Mouse (Mus musculus): ENCODE measurements around the gene Bdh1. TPM values are rescaled to one million over a fixed set of nuclear protein-coding genes. Genes with fewer than 3 reads are reported as not detected.

Bdh1 gene
- polyA plus RNA-seq, 1 experiment from 2014 or later = 17.0 TPM

DNA sequence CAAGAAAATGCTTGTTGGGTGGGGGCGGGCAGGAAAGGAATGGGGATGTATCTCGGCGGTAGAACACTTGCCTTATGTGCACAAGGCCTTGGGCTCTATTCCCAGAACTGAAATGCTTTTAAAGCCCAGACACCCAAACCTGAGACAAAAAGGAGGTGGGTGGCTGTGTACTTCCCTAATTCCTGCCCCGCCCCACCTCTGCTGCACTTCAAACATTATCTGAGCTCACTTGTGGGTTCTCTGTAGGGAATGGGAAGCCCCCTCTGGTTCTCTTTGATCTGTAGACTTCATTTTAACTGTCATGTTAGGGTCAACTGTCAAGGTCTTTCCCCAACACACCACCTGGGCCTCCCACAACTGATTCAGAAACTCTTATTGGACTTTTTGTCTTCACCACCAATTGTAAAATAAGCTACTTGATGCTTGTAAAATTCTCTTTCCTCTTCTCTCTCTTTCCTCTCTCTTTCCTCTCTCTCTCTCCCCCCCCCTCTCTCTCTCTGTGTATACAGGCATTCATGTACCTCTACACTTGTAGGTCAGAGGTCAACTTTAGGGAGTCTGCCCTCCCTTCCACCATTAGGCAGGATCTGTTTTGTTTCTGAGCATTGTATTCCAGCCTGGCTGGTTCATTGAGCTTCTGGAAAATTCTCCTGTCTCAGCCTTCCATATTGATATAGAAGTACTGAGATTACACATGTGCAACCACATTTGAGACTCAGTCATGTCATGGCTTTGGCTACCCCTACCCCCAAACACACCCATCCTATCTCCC lies 2.5 kb downstream of the Bdh1 start:
- no peak overlapping the region for H3K9ac ChIP-seq (ENCODE audit: low read length)
- no peaks in the 10 kb centered on the region for H3K36me3 ChIP-seq (ENCODE audit: control insufficient read depth, insufficient read depth)
- WGBS = 82% methylated on average over 4 of the region's 4 CpGs
- no peak overlapping the region for H3K4me3 ChIP-seq (ENCODE audit: low read length)
- H3K4me2 ChIP-seq (ENCODE audit: low read depth, low read length) = no peak overlapping the region
- H3K27ac ChIP-seq (ENCODE audit: low read length) = no peak overlapping the region
- H3K27me3 ChIP-seq (ENCODE audit: control insufficient read depth, insufficient read depth, low read length) = peaks cover 21% of the 10 kb centered on the region
- ATAC-seq (replicated peaks; ENCODE audit: extremely low read depth, insufficient read depth, low FRiP score) = no peak
- H3K9me3 ChIP-seq (replicated peaks; ENCODE audit: control insufficient read depth, low read length) = no peaks in the 10 kb centered on the region
- H3K4me1 ChIP-seq (ENCODE audit: control insufficient read depth, insufficient read depth, low read length) = peaks cover 10% of the 10 kb centered on the region; the same call in 1 of the 2 replicates

- Histone ChIP-seq H3K9ac (ENCODE audit: low read length) (no peak overlapping the region), H3K4me3 (ENCODE audit: low read length) (no peak overlapping the region), H3K36me3 (ENCODE audit: control insufficient read depth, insufficient read depth) (no peaks in the 10 kb centered on the region), H3K27ac (ENCODE audit: low read length) (no peak overlapping the region), H3K9me3 (replicated peaks; ENCODE audit: control insufficient read depth, low read length) (no peaks in the 10 kb centered on the region), H3K4me1 (ENCODE audit: control insufficient read depth, insufficient read depth, low read length) (peaks cover 15% of the 10 kb centered on the region), H3K27me3 (ENCODE audit: control insufficient read depth, insufficient read depth, low read length) (peaks cover 22% of the 10 kb centered on the region), H3K4me2 (ENCODE audit: low read depth, low read length) (no peak overlapping the region)
- WGBS = 3% methylated on average over 4 of the region's 4 CpGs
- no peak for ATAC-seq (replicated peaks; ENCODE audit: extremely low read depth, insufficient read depth, low FRiP score)
Observed at GRCm38 (mm10) chr16:31425508-31425907, 3.4 kb downstream of the Bdh1 start.

DNA sequence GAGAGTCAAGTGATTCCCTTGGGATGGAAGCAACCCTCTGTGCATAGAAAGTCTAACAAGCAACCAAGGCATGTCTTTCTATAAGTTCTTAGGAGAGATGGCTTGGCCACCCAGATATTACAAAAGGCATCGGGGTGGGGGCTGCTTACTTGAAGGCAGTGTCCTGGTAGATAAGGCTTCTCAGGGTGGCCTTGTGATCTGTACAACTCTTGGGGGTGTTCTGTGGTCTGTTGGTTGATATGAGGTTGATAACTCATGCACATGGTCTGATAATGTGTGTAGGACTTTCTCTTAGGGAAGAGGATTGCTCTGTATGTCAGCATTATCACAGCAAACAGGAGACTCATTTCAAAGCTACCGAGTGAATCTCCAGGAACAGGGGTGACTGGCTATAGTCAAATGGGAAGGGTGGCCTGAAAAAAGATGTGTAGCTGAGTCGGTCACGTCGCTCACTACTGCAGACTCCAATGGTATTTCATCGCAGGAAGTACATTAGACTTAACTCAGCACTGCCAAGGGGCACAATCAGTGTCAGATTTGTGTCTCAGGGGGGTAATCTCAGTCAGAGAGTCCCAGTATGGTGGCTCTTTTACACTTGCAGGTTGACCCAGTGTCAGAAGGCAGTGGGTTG lies 4.5 kb downstream of the Bdh1 start:
- WGBS = 76% methylated on average over 6 of the region's 6 CpGs
- Histone ChIP-seq H3K4me3 (ENCODE audit: low read length) (no peak overlapping the region), H3K27me3 (ENCODE audit: control insufficient read depth, insufficient read depth, low read length) (peaks cover 23% of the 10 kb centered on the region), H3K9me3 (replicated peaks; ENCODE audit: control insufficient read depth, low read length) (no peaks in the 10 kb centered on the region), H3K4me2 (ENCODE audit: low read depth, low read length) (no peak overlapping the region), H3K4me1 (ENCODE audit: control insufficient read depth, insufficient read depth, low read length) (peaks cover 15% of the 10 kb centered on the region), H3K9ac (ENCODE audit: low read length) (no peak overlapping the region), H3K27ac (ENCODE audit: low read length) (no peak overlapping the region), H3K36me3 (ENCODE audit: control insufficient read depth, insufficient read depth) (no peaks in the 10 kb centered on the region)
- no peak for ATAC-seq (replicated peaks; ENCODE audit: extremely low read depth, insufficient read depth, low FRiP score)

- Histone ChIP-seq H3K36me3 (ENCODE audit: control insufficient read depth, insufficient read depth) (no peaks in the 10 kb centered on the region), H3K4me1 (ENCODE audit: control insufficient read depth, insufficient read depth, low read length) (peaks cover 15% of the 10 kb centered on the region), H3K4me3 (ENCODE audit: low read length) (peak overlapping the region; percentile 54), H3K4me2 (ENCODE audit: low read depth, low read length) (peak overlapping the region; percentile 88), H3K27ac (ENCODE audit: low read length) (no peak overlapping the region), H3K9ac (ENCODE audit: low read length) (peak overlapping the region; percentile 68), H3K9me3 (replicated peaks; ENCODE audit: control insufficient read depth, low read length) (no peaks in the 10 kb centered on the region), H3K27me3 (ENCODE audit: control insufficient read depth, insufficient read depth, low read length) (peaks cover 23% of the 10 kb centered on the region)
- no peak for ATAC-seq (replicated peaks; ENCODE audit: extremely low read depth, insufficient read depth, low FRiP score)
- 5% methylated on average over 11 of the region's 11 CpGs for WGBS
Observed at GRCm38 (mm10) chr16:31428335-31428674, 6.2 kb downstream of the Bdh1 start.

DNA sequence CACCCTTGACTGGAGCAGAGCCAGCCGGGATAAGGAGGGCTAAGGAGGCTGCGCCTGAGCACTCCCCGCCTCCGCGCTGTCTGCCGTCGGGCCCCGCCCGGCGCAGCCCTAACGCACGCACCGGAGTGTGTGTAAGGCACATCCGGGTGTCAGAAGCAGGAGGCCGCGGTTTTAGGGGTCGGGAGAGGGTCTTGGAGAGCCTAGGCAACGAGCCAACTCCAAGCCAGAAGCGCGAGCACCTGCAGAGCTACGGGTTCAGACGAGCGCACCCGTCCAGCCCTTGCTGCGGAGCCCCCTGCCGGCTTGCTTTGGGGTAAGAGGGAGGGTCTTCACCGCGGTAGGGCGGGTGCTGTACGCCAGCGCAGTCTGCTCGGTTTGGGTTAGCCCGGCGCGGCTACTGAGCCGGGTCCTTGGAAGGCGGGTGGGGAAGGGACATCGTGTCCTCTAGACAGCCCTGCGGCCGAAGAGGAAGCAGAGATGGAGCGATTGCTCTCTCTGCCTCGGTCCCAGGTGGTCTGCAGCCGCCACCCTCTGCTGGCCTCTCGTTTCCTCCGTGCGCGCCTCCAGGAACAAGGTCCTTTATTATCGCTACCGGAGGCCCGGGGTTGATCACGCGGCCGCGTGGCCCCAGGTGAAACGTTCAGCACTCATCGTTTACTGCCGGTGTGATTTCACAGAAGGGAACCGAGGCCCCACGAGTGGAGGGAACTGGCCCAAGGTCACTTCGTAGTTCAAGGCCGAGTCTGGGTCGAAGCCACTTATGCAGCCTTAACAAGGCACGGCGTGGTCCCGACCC lies 6.8 kb downstream of the Bdh1 start:
- Histone ChIP-seq H3K27ac (ENCODE audit: low read length) (0 out of 2 replicates have a peak overlapping the region, but pooled peaks have one; percentile 0), H3K4me3 (ENCODE audit: low read length) (peak overlapping the region; percentile 54), H3K9me3 (replicated peaks; ENCODE audit: control insufficient read depth, low read length) (no peaks in the 10 kb centered on the region), H3K4me1 (ENCODE audit: control insufficient read depth, insufficient read depth, low read length) (peaks cover 15% of the 10 kb centered on the region), H3K27me3 (ENCODE audit: control insufficient read depth, insufficient read depth, low read length) (peaks cover 23% of the 10 kb centered on the region), H3K9ac (ENCODE audit: low read length) (peak overlapping the region; percentile 68), H3K4me2 (ENCODE audit: low read depth, low read length) (peak overlapping the region; percentile 88), H3K36me3 (ENCODE audit: control insufficient read depth, insufficient read depth) (no peaks in the 10 kb centered on the region)
- under 1% methylated on average over 65 of the region's 65 CpGs for WGBS
- ATAC-seq (replicated peaks; ENCODE audit: extremely low read depth, insufficient read depth, low FRiP score) = peak; percentile 39

- Histone ChIP-seq H3K36me3 (ENCODE audit: control insufficient read depth, insufficient read depth) (no peaks in the 10 kb centered on the region), H3K4me3 (ENCODE audit: low read length) (peak overlapping the region; percentile 54), H3K4me2 (ENCODE audit: low read depth, low read length) (peak overlapping the region; percentile 88), H3K9ac (ENCODE audit: low read length) (peak overlapping the region; percentile 68), H3K27ac (ENCODE audit: low read length) (0 out of 2 replicates have a peak overlapping the region, but pooled peaks have one; percentile 0), H3K27me3 (ENCODE audit: control insufficient read depth, insufficient read depth, low read length) (peaks cover 23% of the 10 kb centered on the region), H3K9me3 (replicated peaks; ENCODE audit: control insufficient read depth, low read length) (no peaks in the 10 kb centered on the region), H3K4me1 (ENCODE audit: control insufficient read depth, insufficient read depth, low read length) (peaks cover 15% of the 10 kb centered on the region)
- ATAC-seq (replicated peaks; ENCODE audit: extremely low read depth, insufficient read depth, low FRiP score) = peak; percentile 97
- WGBS = under 1% methylated on average over 49 of the region's 49 CpGs
Observed at GRCm38 (mm10) chr16:31429471-31430155, 7.5 kb downstream of the Bdh1 start.

DNA sequence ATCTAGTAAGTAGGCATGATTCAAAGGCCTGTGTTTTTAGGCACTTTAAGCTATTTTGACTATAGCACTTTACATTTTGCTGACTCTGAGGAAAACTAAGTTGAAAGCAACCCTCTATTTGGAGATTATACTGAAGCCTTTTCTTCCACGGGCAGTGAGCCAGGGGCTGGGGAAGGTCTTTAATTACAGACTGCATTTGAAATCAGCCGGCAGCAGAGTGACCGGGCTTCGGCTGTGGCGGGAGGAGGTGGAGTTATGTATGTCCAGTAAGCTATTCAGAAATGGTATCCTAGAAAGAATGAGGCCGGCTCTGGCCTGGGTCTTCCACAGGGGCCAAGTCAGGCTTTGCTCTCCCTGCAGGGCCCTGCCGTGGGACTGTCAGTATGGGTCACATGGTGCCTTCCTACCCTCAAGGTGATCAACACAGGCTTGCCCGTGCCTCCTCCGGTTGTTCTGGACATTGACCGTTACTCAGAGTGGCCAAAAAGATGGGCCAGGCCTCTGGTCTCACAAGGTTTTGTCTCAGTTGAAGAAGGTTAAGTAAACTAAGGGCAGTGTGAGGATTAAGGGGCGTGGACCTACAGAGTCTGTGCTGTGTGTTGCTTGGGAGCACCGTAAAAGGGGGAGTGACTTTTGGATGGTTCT lies 11.5 kb downstream of the Bdh1 start:
- H3K27ac ChIP-seq (ENCODE audit: low read length) = no peak overlapping the region
- peaks cover 12% of the 10 kb centered on the region for H3K4me1 ChIP-seq (ENCODE audit: control insufficient read depth, insufficient read depth, low read length)
- no peaks in the 10 kb centered on the region for H3K9me3 ChIP-seq (replicated peaks; ENCODE audit: control insufficient read depth, low read length)
- no peak for ATAC-seq (replicated peaks; ENCODE audit: extremely low read depth, insufficient read depth, low FRiP score)
- H3K4me3 ChIP-seq (ENCODE audit: low read length) = no peak overlapping the region
- 69% methylated on average over 12 of the region's 12 CpGs for WGBS
- peaks cover 7% of the 10 kb centered on the region for H3K27me3 ChIP-seq (ENCODE audit: control insufficient read depth, insufficient read depth, low read length)
- no peaks in the 10 kb centered on the region for H3K36me3 ChIP-seq (ENCODE audit: control insufficient read depth, insufficient read depth)
- H3K9ac ChIP-seq (ENCODE audit: low read length) = no peak overlapping the region
- H3K4me2 ChIP-seq (ENCODE audit: low read depth, low read length) = no peak overlapping the region

- 87% methylated on average over 4 of the region's 4 CpGs for WGBS
- H3K27ac ChIP-seq (ENCODE audit: low read length) = no peak overlapping the region
- no peaks in the 10 kb centered on the region for H3K9me3 ChIP-seq (replicated peaks; ENCODE audit: control insufficient read depth, low read length)
- H3K36me3 ChIP-seq (ENCODE audit: control insufficient read depth, insufficient read depth) = no peaks in the 10 kb centered on the region
- no peak overlapping the region for H3K4me2 ChIP-seq (ENCODE audit: low read depth, low read length)
- ATAC-seq (replicated peaks; ENCODE audit: extremely low read depth, insufficient read depth, low FRiP score) = no peak
- no peak overlapping the region for H3K9ac ChIP-seq (ENCODE audit: low read length)
- H3K27me3 ChIP-seq (ENCODE audit: control insufficient read depth, insufficient read depth, low read length) = 0 out of 2 replicates have a peak, but pooled peaks cover 3% of the 10 kb centered on the region
- peaks cover 2% of the 10 kb centered on the region for H3K4me1 ChIP-seq (ENCODE audit: control insufficient read depth, insufficient read depth, low read length)
- no peak overlapping the region for H3K4me3 ChIP-seq (ENCODE audit: low read length)
Observed at GRCm38 (mm10) chr16:31435146-31435545, 13.1 kb downstream of the Bdh1 start.
